Mouse (Mus musculus) heart, embryonic 16.5 days (tissue): ENCODE results near the gene Foxo3. TPM values are rescaled to one million over a fixed set of nuclear protein-coding genes. Genes with fewer than 3 reads are reported as not detected.

ENCODE experiments used
- ATAC-seq: fragments of 200-750 bp; cut with Nextera tagmentation; replicated peaks from 2 replicates; pipeline ENCODE4 v1.8.0; 2017; ENCODE audit warnings: moderate number of reproducible peaks; ENCODE audit not compliant: insufficient read depth, low FRiP score; ENCODE audit errors: extremely low read depth
- H3K27ac ChIP-seq: fragments of 300-500 bp; sonication (generic); 2 replicates; pipeline ENCODE4 v1.5.1; 2014; ENCODE audit warnings: mild to moderate bottlenecking, low read length, control low read depth, moderate library complexity
- H3K27me3 ChIP-seq: fragments of 300-500 bp; sonication (generic); 2 replicates; pipeline ENCODE4 v1.6.1; 2014; ENCODE audit warnings: low read length, mixed read lengths; ENCODE audit not compliant: control insufficient read depth, insufficient read depth
- H3K36me3 ChIP-seq: fragments of 300-500 bp; sonication (generic); 2 replicates; pipeline ENCODE4 v1.6.1; 2014; ENCODE audit not compliant: control insufficient read depth, insufficient read depth
- H3K4me1 ChIP-seq: fragments of 300-500 bp; sonication (generic); 2 replicates; pipeline ENCODE4 v1.6.1; 2014; ENCODE audit warnings: low read length, mixed read lengths; ENCODE audit not compliant: control insufficient read depth, insufficient read depth
- H3K4me2 ChIP-seq: fragments of 300-500 bp; sonication (generic); 2 replicates; pipeline ENCODE4 v1.6.1; 2014; ENCODE audit warnings: low read depth, mild to moderate bottlenecking, control low read depth, low read length
- H3K4me3 ChIP-seq: fragments of 300-500 bp; sonication (generic); 2 replicates; pipeline ENCODE4 v1.5.1; 2014; ENCODE audit warnings: mild to moderate bottlenecking, control low read depth, low read length
- H3K9ac ChIP-seq: fragments of 300-500 bp; sonication (generic); 2 replicates; pipeline ENCODE4 v1.6.1; 2014; ENCODE audit warnings: low read length, control low read depth
- H3K9me3 ChIP-seq: fragments of 300-500 bp; sonication (generic); replicated peaks from 2 replicates; pipeline ENCODE4 v1.6.1; 2016; ENCODE audit warnings: low read length; ENCODE audit not compliant: control insufficient read depth
- WGBS: fragments of 180-500 bp; shearing (Covaris S2); extraction: QIAGEN DNeasy Blood & Tissue Kit; methylation state at CpG from one replicate; pipeline ENCODE4 v1.1.7; 2014; 5-methylcytosine and 5-hydroxymethylcytosine counted together
- polyA plus RNA-seq: library from polyadenylated mRNA; unstranded; fragments of >200 nt; fragmentation: Nextera tagmentation; extraction: Ambion mirVana; gene quantifications from 2 replicates; pipeline ENCODE4 v1.2.1, GENCODE M21; 2015

The Foxo3 gene
- polyA plus RNA-seq, 1 experiment from 2014 or later = 5.5 TPM

GRCm38 (mm10) chr10:42230471-42231099 is 46.0 kb downstream of the Foxo3 start:
- Histone ChIP-seq H3K4me2 (no peak overlapping the region), H3K27ac (no peak overlapping the region), H3K4me3 (no peak overlapping the region), H3K9me3 (no peaks in the 10 kb centered on the region; the same call in 1 of the 2 replicates), H3K36me3 (0 out of 2 replicates have a peak, but pooled peaks cover 4% of the 10 kb centered on the region), H3K27me3 (no peaks in the 10 kb centered on the region), H3K4me1 (peaks cover 24% of the 10 kb centered on the region), H3K9ac (no peak overlapping the region)
- WGBS = 92% methylated on average over 5 of the region's 5 CpGs
- no peak for ATAC-seq

- Histone ChIP-seq H3K9me3 (no peaks in the 10 kb centered on the region), H3K27me3 (no peaks in the 10 kb centered on the region), H3K4me3 (no peak overlapping the region), H3K27ac (no peak overlapping the region), H3K4me1 (peaks cover 24% of the 10 kb centered on the region), H3K4me2 (no peak overlapping the region), H3K9ac (no peak overlapping the region), H3K36me3 (0 out of 2 replicates have a peak, but pooled peaks cover 4% of the 10 kb centered on the region)
- WGBS = 52% methylated on average over 4 of the region's 4 CpGs
- ATAC-seq = no peak
Observed at GRCm38 (mm10) chr10:42227751-42228241, 48.8 kb downstream of the Foxo3 start.

- H3K4me3 ChIP-seq = no peak overlapping the region
- no peaks in the 10 kb centered on the region for H3K9me3 ChIP-seq
- whole genome bisulfite sequencing = 92% methylated on average over 15 of the region's 15 CpGs
- H3K36me3 ChIP-seq = 0 out of 2 replicates have a peak, but pooled peaks cover 4% of the 10 kb centered on the region
- no peak overlapping the region for H3K4me2 ChIP-seq
- no peaks in the 10 kb centered on the region for H3K27me3 ChIP-seq
- H3K27ac ChIP-seq = no peak overlapping the region
- no peak overlapping the region for H3K9ac ChIP-seq
- ATAC-seq = no peak
- peaks cover 34% of the 10 kb centered on the region for H3K4me1 ChIP-seq
Observed at GRCm38 (mm10) chr10:42226176-42226575, 50.4 kb downstream of the Foxo3 start.

GRCm38 (mm10) chr10:42225184-42225935 is 51.2 kb downstream of the Foxo3 start:
- 85% methylated on average over 18 of the region's 18 CpGs for WGBS
- no peak for ATAC-seq
- H3K4me1 ChIP-seq = peaks cover 36% of the 10 kb centered on the region
- no peaks in the 10 kb centered on the region for H3K27me3 ChIP-seq
- no peak overlapping the region for H3K4me2 ChIP-seq
- no peak overlapping the region for H3K27ac ChIP-seq
- H3K9me3 ChIP-seq = no peaks in the 10 kb centered on the region
- H3K9ac ChIP-seq = no peak overlapping the region
- H3K4me3 ChIP-seq = no peak overlapping the region
- H3K36me3 ChIP-seq = 0 out of 2 replicates have a peak, but pooled peaks cover 4% of the 10 kb centered on the region

- Histone ChIP-seq H3K27me3 (no peaks in the 10 kb centered on the region), H3K4me3 (no peak overlapping the region), H3K4me1 (peaks cover 19% of the 10 kb centered on the region), H3K36me3 (0 out of 2 replicates have a peak, but pooled peaks cover 4% of the 10 kb centered on the region), H3K9ac (no peak overlapping the region), H3K27ac (no peak overlapping the region; the same call in 1 of the 2 replicates), H3K4me2 (no peak overlapping the region), H3K9me3 (no peaks in the 10 kb centered on the region)
- WGBS = 63% methylated on average over 11 of the region's 11 CpGs
- ATAC-seq = no peak
Observed at GRCm38 (mm10) chr10:42221996-42222395, 54.6 kb downstream of the Foxo3 start.

- Histone ChIP-seq H3K4me1 (peaks cover 19% of the 10 kb centered on the region), H3K4me3 (no peak overlapping the region), H3K27ac (no peak overlapping the region), H3K9ac (no peak overlapping the region), H3K9me3 (no peaks in the 10 kb centered on the region), H3K4me2 (no peak overlapping the region), H3K36me3 (0 out of 2 replicates have a peak, but pooled peaks cover 3% of the 10 kb centered on the region), H3K27me3 (no peaks in the 10 kb centered on the region)
- no peak for ATAC-seq
- WGBS = 75% methylated on average over 19 of the region's 19 CpGs
Observed at GRCm38 (mm10) chr10:42221136-42221891, 55.2 kb downstream of the Foxo3 start.

- 51% methylated on average over 5 of the region's 5 CpGs for WGBS
- H3K4me1 ChIP-seq = peaks cover 19% of the 10 kb centered on the region
- H3K9ac ChIP-seq = no peak overlapping the region
Observed at GRCm38 (mm10) chr10:42220418-42220952, 56.1 kb downstream of the Foxo3 start.

GRCm38 (mm10) chr10:42211407-42211806 is 65.1 kb downstream of the Foxo3 start:
- H3K4me1 ChIP-seq = peaks cover 31% of the 10 kb centered on the region
- H3K27ac ChIP-seq = peak overlapping the region; percentile 50
- peak; percentile 50; the same call in 1 of the 2 replicates for ATAC-seq
- H3K9me3 ChIP-seq = no peaks in the 10 kb centered on the region; the same call in 1 of the 2 replicates
- no peak overlapping the region for H3K4me2 ChIP-seq
- H3K4me3 ChIP-seq = no peak overlapping the region
- H3K27me3 ChIP-seq = no peaks in the 10 kb centered on the region
- H3K36me3 ChIP-seq = 0 out of 2 replicates have a peak, but pooled peaks cover 3% of the 10 kb centered on the region
- WGBS = 47% methylated on average over 7 of the region's 7 CpGs
- no peak overlapping the region for H3K9ac ChIP-seq

More at GRCm38 (mm10) chr10:42220418-42220952, 56.1 kb downstream of the Foxo3 start:
- Histone ChIP-seq H3K4me3 (no peak overlapping the region), H3K4me2 (no peak overlapping the region), H3K36me3 (no peaks in the 10 kb centered on the region), H3K27ac (no peak overlapping the region), H3K27me3 (no peaks in the 10 kb centered on the region), H3K9me3 (no peaks in the 10 kb centered on the region)
- ATAC-seq = peak; percentile 33; the same call in 1 of the 2 replicates
